Mouse (Mus musculus) MEL (cell line): ENCODE measurements around the gene Cabp2. TPM values are rescaled to one million over a fixed set of nuclear protein-coding genes. Genes with fewer than 3 reads are reported as not detected.

Experiments used
- DNase-seq: peaks from one replicate; pipeline ENCODE4 v3.0.0; 2011; ENCODE audit warnings: low read depth, low spot score
- H3K27ac ChIP-seq: 2 replicates; pipeline ENCODE4 v1.5.1; 2012; ENCODE audit warnings: low read depth, mild to moderate bottlenecking, control low read depth, low read length, moderate library complexity; ENCODE audit not compliant: control insufficient read depth
- H3K27me3 ChIP-seq, 2 experiments: fragments of 150-350 bp in 1 of 2; sonication (generic) in 1 of 2; 2 replicates each; pipeline ENCODE4 v1.6.1; 2012; ENCODE audit warnings: low read length in 2 of 2, mild to moderate bottlenecking in 2 of 2, improper control_type of control experiment in 1 of 2, moderate library complexity in 1 of 2; ENCODE audit not compliant: insufficient read depth in 2 of 2, control insufficient read depth in 1 of 2
- H3K36me3 ChIP-seq, 2 experiments: 2 replicates each; pipeline ENCODE4 v1.6.1; 2012 to 2014; ENCODE audit warnings: low read length in 2 of 2, improper control_type of control experiment in 1 of 2, inconsistent platforms in 1 of 2, mild to moderate bottlenecking in 1 of 2; ENCODE audit not compliant: insufficient read depth in 2 of 2, control insufficient read depth in 1 of 2
- H3K4me1 ChIP-seq, 2 experiments: fragments of 150-350 bp in 1 of 2; sonication (generic) in 1 of 2; 2 replicates each; pipeline ENCODE4 v1.6.1; 2012; ENCODE audit warnings: low read length in 2 of 2, improper control_type of control experiment in 1 of 2, mild to moderate bottlenecking in 1 of 2; ENCODE audit not compliant: insufficient read depth in 2 of 2, control insufficient read depth in 1 of 2
- H3K4me3 ChIP-seq, 2 experiments: fragments of 150-350 bp in 1 of 2; sonication (generic) in 1 of 2; 2 replicates each; pipeline ENCODE4 v1.5.1; 2012; ENCODE audit warnings: low read depth in 2 of 2, low read length in 2 of 2, mild to moderate bottlenecking in 2 of 2, moderate library complexity in 2 of 2, control low read depth in 1 of 2, improper control_type of control experiment in 1 of 2; ENCODE audit not compliant: control insufficient read depth in 1 of 2, insufficient read depth in 1 of 2
- H3K79me2 ChIP-seq: 2 replicates; pipeline ENCODE4 v1.6.1; 2012; ENCODE audit warnings: mild to moderate bottlenecking, low read length, moderate library complexity; ENCODE audit not compliant: control insufficient read depth, poor library complexity, insufficient read depth
- H3K9ac ChIP-seq: 2 replicates; pipeline ENCODE4 v1.6.1; 2012; ENCODE audit warnings: low read depth, mild to moderate bottlenecking, control low read depth, low read length, moderate library complexity; ENCODE audit not compliant: control insufficient read depth, poor library complexity, severe bottlenecking
- H3K9me3 ChIP-seq: fragments of 150-350 bp; sonication (generic); replicated peaks from 2 replicates; pipeline ENCODE4 v1.6.1; 2012; ENCODE audit warnings: mild to moderate bottlenecking, low read length, improper control_type of control experiment, moderate library complexity; ENCODE audit not compliant: insufficient read depth
- BHLHE40 ChIP-seq: IDR thresholded peaks from 2 replicates; pipeline ENCODE4 v1.6.1; 2012; ENCODE audit warnings: low read depth, mild to moderate bottlenecking, inconsistent platforms, low read length, improper control_type of control experiment, borderline replicate concordance
- CTCF ChIP-seq, 3 experiments: IDR thresholded peaks in 2 of 3; conservative IDR thresholded peaks in 1 of 3; 2 replicates each; pipeline ENCODE4 v1.5.1; 2011 to 2012; ENCODE audit warnings: low read length in 3 of 3, low read depth in 2 of 3, mild to moderate bottlenecking in 2 of 3, improper control_type of control experiment in 1 of 3, inconsistent platforms in 1 of 3, mixed read lengths in 1 of 3, moderate library complexity in 1 of 3; ENCODE audit not compliant: control insufficient read depth in 1 of 3, insufficient read depth in 1 of 3, poor library complexity in 1 of 3, severe bottlenecking in 1 of 3
- E2F4 ChIP-seq: IDR thresholded peaks from 2 replicates; pipeline ENCODE4 v1.6.1; 2011; ENCODE audit warnings: low read depth, low read length, improper control_type of control experiment, borderline replicate concordance
- ELF1 ChIP-seq: IDR thresholded peaks from 2 replicates; pipeline ENCODE4 v1.6.1; 2014; ENCODE audit warnings: low read depth, mild to moderate bottlenecking, inconsistent platforms, low read length, improper control_type of control experiment, moderate library complexity
- EP300 ChIP-seq, 2 experiments: IDR thresholded peaks; 2 replicates each; pipeline ENCODE4 v1.6.1; 2011; ENCODE audit warnings: improper control_type of control experiment in 2 of 2, low read length in 2 of 2, low read depth in 1 of 2, mild to moderate bottlenecking in 1 of 2
- ETS1 ChIP-seq: IDR thresholded peaks from 2 replicates; pipeline ENCODE4 v1.6.1; 2012; ENCODE audit warnings: low read depth, mild to moderate bottlenecking, inconsistent platforms, low read length, improper control_type of control experiment, moderate library complexity
- GATA1 ChIP-seq: IDR thresholded peaks from 2 replicates; pipeline ENCODE4 v1.6.1; 2011; ENCODE audit warnings: low read depth, low read length, improper control_type of control experiment
- JUND ChIP-seq: IDR thresholded peaks from 2 replicates; pipeline ENCODE4 v1.6.1; 2011; ENCODE audit warnings: low read depth, mild to moderate bottlenecking, improper control_type of control experiment, low read length
- MAFK ChIP-seq: IDR thresholded peaks from 2 replicates; pipeline ENCODE4 v1.6.1; 2011; ENCODE audit warnings: low read depth, mild to moderate bottlenecking, low read length, improper control_type of control experiment, borderline replicate concordance
- MEF2A ChIP-seq: IDR thresholded peaks from 2 replicates; pipeline ENCODE4 v1.6.1; 2014; ENCODE audit warnings: low read depth, mild to moderate bottlenecking, inconsistent platforms, low read length, improper control_type of control experiment; ENCODE audit not compliant: poor library complexity, insufficient replicate concordance, severe bottlenecking; ENCODE audit errors: extremely low read depth
- MYB ChIP-seq: IDR thresholded peaks from 2 replicates; pipeline ENCODE4 v1.6.1; 2011; ENCODE audit warnings: mild to moderate bottlenecking, low read depth, low read length, improper control_type of control experiment
- MYC ChIP-seq: IDR thresholded peaks from 2 replicates; pipeline ENCODE4 v1.6.1; 2011; ENCODE audit warnings: low read depth, mild to moderate bottlenecking, low read length, improper control_type of control experiment, moderate library complexity
- POLR2A ChIP-seq, 2 experiments: IDR thresholded peaks; 2 replicates each; pipeline ENCODE4 v1.6.1; 2011 to 2012; ENCODE audit warnings: low read length in 2 of 2, mild to moderate bottlenecking in 2 of 2, control low read depth in 1 of 2, improper control_type of control experiment in 1 of 2, low read depth in 1 of 2, moderate library complexity in 1 of 2; ENCODE audit not compliant: control insufficient read depth in 1 of 2, insufficient read depth in 1 of 2, poor library complexity in 1 of 2
- POLR2AphosphoS2 ChIP-seq: IDR thresholded peaks from 2 replicates; pipeline ENCODE4 v1.6.1; 2011; ENCODE audit warnings: low read length, improper control_type of control experiment
- POLR2AphosphoS5 ChIP-seq: IDR thresholded peaks from 2 replicates; pipeline ENCODE4 v1.6.1; 2012; ENCODE audit warnings: low read depth, borderline replicate concordance, mild to moderate bottlenecking, inconsistent platforms, low read length, moderate library complexity, mixed read lengths
- RCOR1 ChIP-seq: IDR thresholded peaks from 2 replicates; pipeline ENCODE4 v1.6.1; 2012; ENCODE audit warnings: low read depth, mild to moderate bottlenecking, inconsistent platforms, low read length, improper control_type of control experiment
- SIN3A ChIP-seq: IDR thresholded peaks from 2 replicates; pipeline ENCODE4 v1.6.1; 2012; ENCODE audit warnings: low read length, improper control_type of control experiment, inconsistent platforms
- SMC3 ChIP-seq: IDR thresholded peaks from 2 replicates; pipeline ENCODE4 v1.6.1; 2011; ENCODE audit warnings: low read depth, low read length, improper control_type of control experiment
- TAL1 ChIP-seq: IDR thresholded peaks from 2 replicates; pipeline ENCODE4 v1.6.1; 2012; ENCODE audit warnings: mild to moderate bottlenecking, inconsistent platforms, low read length, moderate library complexity, mixed read lengths
- TBP ChIP-seq: IDR thresholded peaks from 2 replicates; pipeline ENCODE4 v1.8.0; 2011; ENCODE audit warnings: low read depth, low read length, improper control_type of control experiment
- TCF12 ChIP-seq: IDR thresholded peaks from 2 replicates; pipeline ENCODE4 v1.6.1; 2014; ENCODE audit warnings: low read depth, mild to moderate bottlenecking, inconsistent platforms, low read length, improper control_type of control experiment, moderate library complexity
- UBTF ChIP-seq: IDR thresholded peaks from 2 replicates; pipeline ENCODE4 v1.6.1; 2012; ENCODE audit warnings: low read depth, mild to moderate bottlenecking, inconsistent platforms, low read length, improper control_type of control experiment, moderate library complexity, borderline replicate concordance; ENCODE audit not compliant: insufficient read depth
- ZC3H11A ChIP-seq: IDR thresholded peaks from 2 replicates; pipeline ENCODE4 v1.6.1; 2012; ENCODE audit warnings: low read depth, mild to moderate bottlenecking, inconsistent platforms, low read length, improper control_type of control experiment
- ZMIZ1 ChIP-seq: IDR thresholded peaks from 2 replicates; pipeline ENCODE4 v1.6.1; 2012; ENCODE audit warnings: low read depth, mild to moderate bottlenecking, inconsistent platforms, low read length, improper control_type of control experiment, moderate library complexity
- polyA plus RNA-seq, 2 experiments: library from polyadenylated mRNA; stranded (reverse) in 1 of 2; unstranded in 1 of 2; fragments of >175 nt in 1 of 2; fragments of >200 nt in 1 of 2; gene quantifications; 2 replicates each; pipeline versions ENCODE4 v1.2.1 to v1.2.4; 2012; ENCODE audit warnings: low replicate concordance in 2 of 2, low read depth in 1 of 2; ENCODE audit not compliant: insufficient read length in 2 of 2, insufficient read depth in 1 of 2, missing spikeins in 1 of 2
- total RNA-seq: library from RNA; depleted of rRNA; stranded (reverse); fragments of 300-350 nt; gene quantifications from 2 replicates; pipeline ENCODE4 v1.2.3, GENCODE M21; 2012

The Cabp2 gene
- total and polyA plus RNA-seq, 3 experiments, result 0.14 TPM; not detected in 2

GRCm38 (mm10) chr19:4112063-4112960, 30.9 kb downstream of the Cabp2 start:
- H3K36me3 ChIP-seq, result peaks cover 2 to 16% of the 10 kb centered on the region in 2 experiments; a peak in 3 of 4 replicates

GRCm38 (mm10) chr19:4113186-4113805, 31.9 kb downstream of the Cabp2 start:
- H3K9ac ChIP-seq, result peak overlapping the region; percentile 66
- H3K27ac ChIP-seq, result peak overlapping the region; percentile 88
- DNase-seq, result peak; percentile 95
- TF ChIP-seq POLR2AphosphoS5, result no peak; the same call in 1 of the 2 replicates
- TF ChIP-seq MEF2A, result no peak; the same call in 1 of the 2 replicates
- TF ChIP-seq ETS1, result peak; percentile 92
- TF ChIP-seq TBP, result peak; percentile 81
- TF ChIP-seq SMC3, result peak; percentile 1; the same call in 1 of the 2 replicates
- TF ChIP-seq ZC3H11A, result no peak
- TF ChIP-seq E2F4, result no peak
- TF ChIP-seq BHLHE40, result 0 out of 2 replicates have a peak, but pooled peaks have one; percentile 22
- peak; percentile 93 to 94 for TF ChIP-seq EP300 (IDR thresholded peaks at IDR 0.05; ENCODE audit: low read depth in 1 of 2, low read length in 2 of 2)
- 0 out of 2 replicates have a peak, but pooled peaks have one; percentile 55 for TF ChIP-seq MYC
- TF ChIP-seq TAL1, result peak; percentile 99
- TF ChIP-seq GATA1, result peak; percentile 85
- peak; percentile 97 for TF ChIP-seq TCF12
- peak; percentile 47; the same call in 1 of the 2 replicates for TF ChIP-seq POLR2AphosphoS2
- TF ChIP-seq MYB, result peak; percentile 38; the same call in 1 of the 2 replicates
- no peak for TF ChIP-seq UBTF
- peak; percentile 34; the same call in 1 of the 2 replicates for TF ChIP-seq MAFK
- peak; percentile 87 for TF ChIP-seq SIN3A
- peak; percentile 25; the same call in 1 of the 2 replicates for TF ChIP-seq ELF1
- TF ChIP-seq CTCF (IDR thresholded peaks at IDR 0.05 in 2 of 3, conservative IDR thresholded peaks at IDR 0.05 in 1 of 3; ENCODE audit: control insufficient read depth in 1 of 3, insufficient read depth in 1 of 3, low read depth in 2 of 3, low read length in 3 of 3, poor library complexity in 1 of 3, severe bottlenecking in 1 of 3), result no peak
- TF ChIP-seq JUND, result peak; percentile 63; the same call in 1 of the 2 replicates
- TF ChIP-seq RCOR1, result peak; percentile 70; the same call in 1 of the 2 replicates
- peak; percentile 30 to 51; a peak in 1 of 4 replicates for TF ChIP-seq POLR2A (IDR thresholded peaks at IDR 0.05; ENCODE audit: control insufficient read depth in 1 of 2, insufficient read depth in 1 of 2, low read depth in 1 of 2, low read length in 2 of 2, poor library complexity in 1 of 2)
- TF ChIP-seq ZMIZ1, result peak; percentile 83; the same call in 1 of the 2 replicates
- peak overlapping the region; percentile 34 to 54 for H3K4me3 ChIP-seq
- H3K36me3 ChIP-seq, result peaks cover 2 to 16% of the 10 kb centered on the region in 2 experiments; a peak in 3 of 4 replicates
- H3K79me2 ChIP-seq, result peaks cover 2% of the 10 kb centered on the region; the same call in 1 of the 2 replicates
- no peaks in the 10 kb centered on the region for H3K27me3 ChIP-seq
- H3K9me3 ChIP-seq, result no peaks in the 10 kb centered on the region
- H3K4me1 ChIP-seq, result peaks cover 13 to 20% of the 10 kb centered on the region in 2 experiments

More at GRCm38 (mm10) chr19:4112063-4112960, 30.9 kb downstream of the Cabp2 start:
- no peak for DNase-seq
- peak overlapping the region; percentile 88 for H3K27ac ChIP-seq
- TF ChIP-seq TBP (no peak), E2F4 (no peak), POLR2AphosphoS5 (no peak), ZMIZ1 (no peak), SIN3A (no peak)
- no peak overlapping the region for H3K9ac ChIP-seq
- no peak overlapping the region for H3K4me3 ChIP-seq
- H3K79me2 ChIP-seq, result peaks cover 2% of the 10 kb centered on the region; the same call in 1 of the 2 replicates
- no peaks in the 10 kb centered on the region for H3K27me3 ChIP-seq
- peaks cover 13 to 20% of the 10 kb centered on the region in 2 experiments for H3K4me1 ChIP-seq
- no peaks in the 10 kb centered on the region for H3K9me3 ChIP-seq
